Mouse (Mus musculus) midbrain, embryonic 14.5 days (tissue): ENCODE data around the gene Rora. TPM values are rescaled to one million over a fixed set of nuclear protein-coding genes. Genes with fewer than 3 reads are reported as not detected.

ENCODE experiments used
- ATAC-seq: fragments of 200-750 bp; cut with Nextera tagmentation; 2 replicates; pipeline ENCODE4 v1.8.0; 2017; ENCODE audit warnings: moderate number of reproducible peaks, moderate library complexity; ENCODE audit not compliant: low FRiP score, low TSS enrichment
- DNase-seq: peaks from one replicate; pipeline ENCODE4 v3.0.0-alpha.2; 2015
- H3K27ac ChIP-seq: fragments of 300-500 bp; sonication (generic); replicated peaks from 2 replicates; pipeline ENCODE4 v1.5.1; 2014; ENCODE audit warnings: mild to moderate bottlenecking, low read depth, low read length, moderate library complexity
- H3K27me3 ChIP-seq: fragments of 300-500 bp; sonication (generic); 2 replicates; pipeline ENCODE4 v1.6.1; 2014; ENCODE audit warnings: low read length, control low read depth, mixed read lengths; ENCODE audit not compliant: control insufficient read depth, insufficient read depth
- H3K36me3 ChIP-seq: fragments of 300-500 bp; sonication (generic); 2 replicates; pipeline ENCODE4 v1.6.1; 2014; ENCODE audit warnings: low read length, control low read depth; ENCODE audit not compliant: control insufficient read depth, insufficient read depth
- H3K4me1 ChIP-seq: fragments of 300-500 bp; sonication (generic); 2 replicates; pipeline ENCODE4 v1.6.1; 2014; ENCODE audit warnings: mild to moderate bottlenecking, antibody characterized with exemption, low read length, control low read depth; ENCODE audit not compliant: control insufficient read depth, insufficient read depth
- H3K4me2 ChIP-seq: fragments of 300-500 bp; sonication (generic); 2 replicates; pipeline ENCODE4 v1.6.1; 2014; ENCODE audit warnings: mild to moderate bottlenecking, low read length, moderate library complexity
- H3K4me3 ChIP-seq: fragments of 300-500 bp; sonication (generic); replicated peaks from 2 replicates; pipeline ENCODE4 v1.5.1; 2014; ENCODE audit warnings: low read depth, low read length
- H3K9ac ChIP-seq: fragments of 300-500 bp; sonication (generic); replicated peaks from 2 replicates; pipeline ENCODE4 v1.6.1; 2014; ENCODE audit warnings: mild to moderate bottlenecking, low read length, moderate library complexity
- H3K9me3 ChIP-seq: fragments of 300-500 bp; sonication (generic); 2 replicates; pipeline ENCODE4 v1.6.1; 2016; ENCODE audit warnings: low read length, control low read depth, mixed read lengths; ENCODE audit not compliant: control insufficient read depth
- WGBS: fragments of 180-500 bp; shearing (Covaris S2); extraction: QIAGEN DNeasy Blood & Tissue Kit; methylation state at CpG from one replicate; pipeline ENCODE4 v1.1.7; 2014; 5-methylcytosine and 5-hydroxymethylcytosine counted together
- polyA plus RNA-seq: library from polyadenylated mRNA; unstranded; fragments of >200 nt; fragmentation: Nextera tagmentation; extraction: Ambion mirVana; gene quantifications from 2 replicates; pipeline ENCODE4 v1.2.1, GENCODE M21; 2014

The Rora gene
- polyA plus RNA-seq, 1 experiment from 2014 or later: 39.1 TPM

DNA sequence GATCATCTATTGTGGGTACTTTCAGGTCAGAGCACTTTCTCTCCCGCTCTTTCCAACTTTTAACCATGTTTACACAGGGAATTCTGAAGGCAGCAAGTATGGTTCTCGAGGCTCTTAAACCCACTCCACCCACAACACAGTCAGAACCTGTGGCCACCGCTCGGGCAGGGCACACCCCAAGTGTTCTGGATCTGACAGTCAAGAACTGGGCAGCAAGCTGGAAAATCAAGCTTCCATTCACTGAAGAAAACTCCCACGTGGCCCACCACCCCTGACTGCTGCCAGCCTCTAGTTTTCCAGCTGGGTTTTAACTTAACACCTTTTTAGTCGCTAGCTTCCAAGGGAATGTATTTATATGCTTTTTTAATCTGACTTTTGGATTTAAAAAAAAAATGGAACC, 479.4 kb downstream of the Rora start:
- Histone ChIP-seq H3K36me3 (no peaks in the 10 kb centered on the region), H3K4me2 (no peak overlapping the region), H3K9me3 (no peaks in the 10 kb centered on the region), H3K9ac (no peak overlapping the region), H3K27me3 (no peaks in the 10 kb centered on the region), H3K4me3 (no peak overlapping the region), H3K4me1 (no peaks in the 10 kb centered on the region), H3K27ac (no peak overlapping the region)
- 86% methylated on average over 6 of the region's 6 CpGs for WGBS
- ATAC-seq: no peak
- DNase-seq: no peak

DNA sequence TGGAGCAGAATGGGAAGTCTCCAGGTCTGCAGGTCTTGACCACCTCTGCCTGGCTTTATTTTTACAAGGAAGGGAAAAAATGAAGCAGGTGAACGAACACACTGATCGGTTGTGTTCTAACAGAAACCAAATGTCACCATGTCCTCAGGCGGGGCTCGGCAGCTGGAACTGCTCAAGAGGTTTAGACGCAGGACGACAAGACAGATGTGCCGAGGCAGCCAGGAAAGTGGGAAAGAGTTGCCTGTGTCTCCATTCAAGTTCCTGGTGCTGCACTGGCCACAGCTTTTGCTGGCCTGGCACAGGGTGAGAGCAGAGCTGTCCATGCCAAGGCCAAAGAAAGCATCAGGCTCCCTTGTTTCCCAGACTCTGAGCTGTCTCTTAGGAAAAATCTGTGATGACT, 480.1 kb downstream of the Rora start:
- no peaks in the 10 kb centered on the region for H3K4me1 ChIP-seq
- no peaks in the 10 kb centered on the region for H3K9me3 ChIP-seq
- H3K36me3 ChIP-seq: no peaks in the 10 kb centered on the region
- no peak overlapping the region for H3K4me3 ChIP-seq
- no peak for DNase-seq
- no peaks in the 10 kb centered on the region for H3K27me3 ChIP-seq
- 85% methylated on average over 7 of the region's 7 CpGs for WGBS
- no peak overlapping the region for H3K4me2 ChIP-seq
- H3K9ac ChIP-seq: no peak overlapping the region
- H3K27ac ChIP-seq: no peak overlapping the region
- ATAC-seq: no peak

DNA sequence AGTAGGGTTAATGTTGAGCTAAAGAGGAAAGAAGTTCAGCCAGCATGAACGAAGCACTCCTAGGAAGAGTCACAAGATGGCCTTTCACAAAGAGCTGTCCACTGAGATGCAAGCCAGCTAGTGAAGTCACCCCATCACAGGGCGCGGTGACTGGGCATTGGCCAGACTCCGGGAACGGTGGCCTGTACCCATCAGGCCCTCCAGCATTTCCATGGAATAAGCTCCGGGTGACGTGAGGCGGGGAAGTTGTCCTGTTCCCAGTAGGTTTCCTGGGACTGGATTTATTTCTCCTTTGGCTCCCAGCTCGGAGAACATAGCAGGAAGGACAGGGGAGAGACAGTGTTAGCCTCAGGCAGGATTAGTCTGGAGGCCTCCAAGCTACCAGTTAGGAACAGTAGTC, 481.0 kb downstream of the Rora start:
- H3K9me3 ChIP-seq: no peaks in the 10 kb centered on the region
- H3K4me2 ChIP-seq: no peak overlapping the region
- H3K27me3 ChIP-seq: no peaks in the 10 kb centered on the region
- no peak overlapping the region for H3K9ac ChIP-seq
- no peak for ATAC-seq
- DNase-seq: no peak
- no peaks in the 10 kb centered on the region for H3K4me1 ChIP-seq
- 80% methylated on average over 9 of the region's 9 CpGs for WGBS
- no peak overlapping the region for H3K4me3 ChIP-seq
- no peak overlapping the region for H3K27ac ChIP-seq
- H3K36me3 ChIP-seq: no peaks in the 10 kb centered on the region

DNA sequence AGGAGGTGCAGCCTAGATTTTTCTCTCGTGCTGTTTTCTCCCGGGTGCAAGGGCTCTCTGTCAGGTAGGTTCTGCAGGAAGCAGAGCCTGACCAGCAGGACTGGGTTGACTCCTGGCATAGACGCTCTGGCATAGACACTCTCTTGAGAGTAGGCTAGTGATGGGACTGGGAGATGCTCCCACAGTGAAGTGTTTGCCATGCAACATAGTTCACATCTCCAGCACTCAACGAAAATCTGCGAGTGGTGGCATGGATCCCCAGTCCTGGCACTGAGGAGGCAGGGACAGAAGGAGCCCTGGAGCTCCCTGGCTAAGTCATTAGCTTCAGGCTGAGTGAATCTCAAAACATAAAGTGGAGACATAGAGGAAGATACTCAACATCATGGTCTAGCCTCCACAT, 483.2 kb downstream of the Rora start:
- H3K4me2 ChIP-seq: no peak overlapping the region
- no peak for ATAC-seq
- DNase-seq: no peak
- no peaks in the 10 kb centered on the region for H3K4me1 ChIP-seq
- no peak overlapping the region for H3K9ac ChIP-seq
- no peaks in the 10 kb centered on the region for H3K27me3 ChIP-seq
- no peak overlapping the region for H3K4me3 ChIP-seq
- WGBS: 90% methylated on average over 5 of the region's 5 CpGs
- H3K27ac ChIP-seq: no peak overlapping the region
- H3K36me3 ChIP-seq: no peaks in the 10 kb centered on the region
- no peaks in the 10 kb centered on the region for H3K9me3 ChIP-seq

DNA sequence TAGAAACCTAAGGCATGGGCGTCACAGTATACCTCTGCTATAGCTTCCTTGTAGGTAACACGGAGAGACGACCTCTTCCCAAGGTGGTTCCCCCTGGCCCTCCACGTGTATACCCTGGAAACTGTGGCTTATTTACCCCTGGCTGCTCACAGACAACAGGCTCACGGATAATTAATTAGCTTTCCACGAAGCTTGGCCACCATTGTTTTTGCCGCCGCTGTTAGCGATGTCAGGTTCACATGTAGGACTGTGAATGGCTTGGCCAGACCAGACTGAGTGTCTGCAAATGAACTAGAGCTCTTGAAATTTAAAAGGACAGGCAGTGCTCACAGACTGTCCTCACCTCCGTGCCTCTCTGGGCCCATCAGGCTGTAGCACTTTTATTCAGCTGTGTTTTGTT, 483.8 kb downstream of the Rora start:
- ATAC-seq: no peak
- Histone ChIP-seq H3K4me2 (no peak overlapping the region), H3K4me1 (no peaks in the 10 kb centered on the region), H3K4me3 (no peak overlapping the region), H3K36me3 (no peaks in the 10 kb centered on the region), H3K27ac (no peak overlapping the region), H3K9ac (no peak overlapping the region), H3K9me3 (no peaks in the 10 kb centered on the region), H3K27me3 (no peaks in the 10 kb centered on the region)
- WGBS: 57% methylated on average over 10 of the region's 10 CpGs
- no peak for DNase-seq

DNA sequence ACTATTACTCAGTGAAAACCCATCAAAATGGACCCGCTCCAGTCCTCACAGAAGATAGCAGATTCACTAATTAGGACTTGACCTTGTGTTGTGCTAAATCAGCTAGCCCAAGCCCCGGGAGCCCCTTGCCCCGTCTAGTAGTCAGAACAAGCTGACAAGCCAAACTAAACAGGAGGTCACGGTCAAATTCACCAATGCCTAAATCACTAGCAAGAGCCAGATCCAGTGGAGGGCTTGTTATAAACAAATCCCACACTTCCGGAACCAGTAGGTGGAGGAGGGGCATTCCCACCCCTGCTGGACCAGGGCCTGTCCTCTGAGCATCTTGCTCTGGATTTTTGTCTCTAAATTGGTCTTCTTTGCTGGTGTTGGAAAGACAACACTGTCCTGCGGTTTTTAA, 486.6 kb downstream of the Rora start:
- Histone ChIP-seq H3K9me3 (no peaks in the 10 kb centered on the region), H3K36me3 (no peaks in the 10 kb centered on the region), H3K9ac (no peak overlapping the region), H3K4me2 (no peak overlapping the region), H3K4me1 (no peaks in the 10 kb centered on the region), H3K27me3 (no peaks in the 10 kb centered on the region), H3K27ac (no peak overlapping the region), H3K4me3 (no peak overlapping the region)
- DNase-seq: no peak
- no peak for ATAC-seq
- WGBS: 60% methylated on average over 6 of the region's 6 CpGs

DNA sequence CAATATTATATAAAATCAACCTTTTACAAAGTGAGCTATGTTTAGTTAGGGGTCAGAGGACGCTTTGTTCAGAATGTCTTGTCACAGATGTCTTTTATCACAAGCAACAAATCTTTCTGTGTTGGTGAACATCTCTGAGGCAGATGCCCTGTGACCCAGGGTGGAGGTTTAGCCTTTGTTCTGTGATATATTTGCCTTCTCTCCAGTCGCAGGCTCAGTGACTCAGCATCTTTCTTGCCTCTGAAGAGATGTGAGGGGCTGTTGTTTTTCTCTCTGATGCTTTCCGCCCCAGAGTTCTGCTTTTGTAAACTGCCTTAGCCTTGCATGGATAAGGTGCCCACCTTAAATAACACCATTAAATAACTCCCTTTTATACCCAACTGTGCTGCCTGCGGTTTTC, 488.3 kb downstream of the Rora start:
- H3K9ac ChIP-seq: no peak overlapping the region
- no peaks in the 10 kb centered on the region for H3K27me3 ChIP-seq
- no peak overlapping the region for H3K27ac ChIP-seq
- no peaks in the 10 kb centered on the region for H3K36me3 ChIP-seq
- DNase-seq (no peak), ATAC-seq (no peak)
- no peak overlapping the region for H3K4me3 ChIP-seq
- no peaks in the 10 kb centered on the region for H3K4me1 ChIP-seq
- WGBS: 67% methylated on average over 4 of the region's 4 CpGs
- no peaks in the 10 kb centered on the region for H3K9me3 ChIP-seq
- H3K4me2 ChIP-seq: no peak overlapping the region

- Histone ChIP-seq H3K27me3 (no peaks in the 10 kb centered on the region), H3K9me3 (no peaks in the 10 kb centered on the region), H3K36me3 (no peaks in the 10 kb centered on the region), H3K4me1 (no peaks in the 10 kb centered on the region), H3K4me3 (no peak overlapping the region), H3K27ac (no peak overlapping the region), H3K9ac (no peak overlapping the region), H3K4me2 (no peak overlapping the region)
- ATAC-seq: no peak
- 81% methylated on average over 1 of the region's 1 CpGs for WGBS
- DNase-seq: no peak
These were observed 493.4 kb downstream of the Rora start for GRCm38 (mm10) chr9:69146937-69147336.

- Histone ChIP-seq H3K27ac (no peak overlapping the region; the same call in 1 of the 2 replicates), H3K36me3 (no peaks in the 10 kb centered on the region), H3K9me3 (no peaks in the 10 kb centered on the region), H3K27me3 (no peaks in the 10 kb centered on the region), H3K4me1 (no peaks in the 10 kb centered on the region), H3K4me3 (no peak overlapping the region), H3K4me2 (no peak overlapping the region), H3K9ac (no peak overlapping the region)
- DNase-seq (no peak), ATAC-seq (no peak)
- WGBS: 44% methylated on average over 14 of the region's 14 CpGs
These were observed 496.6 kb downstream of the Rora start for GRCm38 (mm10) chr9:69150224-69150623.
